Mouse (Mus musculus): ENCODE measurements at regions not wholly inside any gene's neighbourhood (a gene's known extent, or its start where the extent isn't known, plus 50 kb on each side); places are given as distances from the start of the nearest gene placed in this dataset.

DNA sequence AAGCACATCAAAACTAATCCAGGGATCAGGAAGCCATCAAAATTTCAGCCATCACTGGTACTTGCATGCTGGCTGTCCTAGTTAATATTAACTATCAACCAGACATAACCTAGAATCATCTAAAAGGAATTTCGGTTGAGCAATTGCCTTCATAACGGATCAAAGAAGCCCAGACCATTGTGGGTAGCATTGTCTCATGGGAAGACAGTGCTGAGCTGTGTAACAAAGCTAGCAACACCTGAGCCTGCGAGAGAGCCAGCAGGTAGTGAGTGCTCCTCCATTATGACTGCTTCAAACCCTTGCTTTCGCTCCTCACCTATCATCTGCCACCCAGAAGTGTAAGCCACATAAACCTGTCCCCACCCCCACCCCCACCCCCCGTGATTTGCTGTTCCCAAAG is 169.6 kb upstream of the Fat1 start:
- no peak for TF ChIP-seq CTCF (IDR thresholded peaks at IDR 0.05; ENCODE audit: low read depth)
- TF ChIP-seq EP300 (optimal IDR thresholded peaks at IDR 0.05), result no peak
